Mouse (Mus musculus) neural tube, embryonic 12.5 days (tissue): ENCODE data around the gene Etv6. TPM values are rescaled to one million over a fixed set of nuclear protein-coding genes. Genes with fewer than 3 reads are reported as not detected.

Experiments used
- ATAC-seq: fragments of 200-750 bp; cut with Nextera tagmentation; 2 replicates; pipeline ENCODE4 v1.8.0; 2017; ENCODE audit warnings: low read depth, mild to moderate bottlenecking, moderate TSS enrichment, moderate library complexity; ENCODE audit not compliant: low FRiP score
- H3K27ac ChIP-seq: fragments of 300-500 bp; sonication (generic); 2 replicates; pipeline ENCODE4 v1.5.1; 2016
- H3K27me3 ChIP-seq: fragments of 300-500 bp; sonication (generic); replicated peaks from 2 replicates; pipeline ENCODE4 v1.6.1; 2016; ENCODE audit warnings: mild to moderate bottlenecking
- H3K36me3 ChIP-seq: fragments of 300-500 bp; sonication (generic); 2 replicates; pipeline ENCODE4 v1.6.1; 2016; ENCODE audit warnings: mild to moderate bottlenecking
- H3K4me1 ChIP-seq: fragments of 300-500 bp; sonication (generic); 2 replicates; pipeline ENCODE4 v1.6.1; 2016
- H3K4me2 ChIP-seq: fragments of 300-500 bp; sonication (generic); replicated peaks from 2 replicates; pipeline ENCODE4 v1.6.1; 2016; ENCODE audit warnings: mild to moderate bottlenecking
- H3K4me3 ChIP-seq: fragments of 300-500 bp; sonication (generic); 2 replicates; pipeline ENCODE4 v1.5.1; 2016
- H3K9ac ChIP-seq: fragments of 300-500 bp; sonication (generic); 2 replicates; pipeline ENCODE4 v1.6.1; 2016; ENCODE audit warnings: mild to moderate bottlenecking
- H3K9me3 ChIP-seq: fragments of 300-500 bp; sonication (generic); 2 replicates; pipeline ENCODE4 v1.6.1; 2016; ENCODE audit warnings: mild to moderate bottlenecking
- WGBS: fragments of 180-500 bp; shearing (Covaris S2); methylation state at CpG from one replicate; pipeline ENCODE4 v1.1.7; 2016; 5-methylcytosine and 5-hydroxymethylcytosine counted together
- polyA plus RNA-seq: library from polyadenylated mRNA; unstranded; fragments of >200 nt; fragmentation: Nextera tagmentation; extraction: Ambion mirVana; gene quantifications from 2 replicates; pipeline ENCODE4 v1.2.1, GENCODE M21; 2016

The Etv6 gene
- polyA plus RNA-seq, 1 experiment from 2014 or later: 10.9 TPM

DNA sequence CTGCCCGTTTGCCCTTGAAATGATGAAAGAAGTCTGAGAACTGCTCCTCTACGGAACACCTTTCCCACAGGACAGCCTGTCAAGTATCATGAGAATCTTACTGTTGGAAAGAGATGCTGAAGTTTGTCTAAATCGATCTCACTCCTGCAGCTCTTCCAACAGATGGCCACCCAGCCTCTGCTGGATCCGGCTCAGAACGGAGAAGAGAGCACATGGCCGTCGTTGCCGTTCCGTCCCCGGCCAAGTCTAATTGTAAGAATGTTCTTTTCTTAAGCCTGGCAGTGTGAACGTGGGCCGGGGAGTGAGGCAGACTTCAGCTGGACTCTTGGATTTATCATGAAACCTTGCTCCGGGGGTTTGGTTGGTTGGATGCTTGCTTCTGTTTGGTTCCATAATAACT is 281.9 kb downstream of the Etv6 start:
- WGBS: 90% methylated on average over 13 of the region's 13 CpGs
- H3K4me3 ChIP-seq: no peak overlapping the region
- no peak overlapping the region for H3K9ac ChIP-seq
- peaks cover 7% of the 10 kb centered on the region; the same call in 1 of the 2 replicates for H3K9me3 ChIP-seq
- no peak overlapping the region for H3K27ac ChIP-seq
- H3K36me3 ChIP-seq: no peaks in the 10 kb centered on the region
- H3K4me1 ChIP-seq: no peaks in the 10 kb centered on the region
- no peaks in the 10 kb centered on the region for H3K27me3 ChIP-seq
- H3K4me2 ChIP-seq: no peak overlapping the region
- no peak for ATAC-seq

Other genes with a start within 250 kb of the Etv6 start
- not detected in 2 replicates for gene Kap, start 181.9 kb upstream of the Etv6 start, polyA plus RNA-seq